Mouse (Mus musculus) CH12.LX (cell line): ENCODE data around the gene Dhx36. TPM values are rescaled to one million over a fixed set of nuclear protein-coding genes. Genes with fewer than 3 reads are reported as not detected.

Experiments used
- DNase-seq: peaks from one replicate; pipeline ENCODE4 v3.0.0-alpha.2; 2013; ENCODE audit errors: extremely low read depth
- H3K27ac ChIP-seq: 2 replicates; pipeline ENCODE4 v1.5.1; 2012; ENCODE audit warnings: low read depth, mild to moderate bottlenecking, control low read depth, moderate library complexity; ENCODE audit not compliant: insufficient read depth
- H3K27me3 ChIP-seq: replicated peaks from 2 replicates; pipeline ENCODE3; 2012; ENCODE audit warnings: inconsistent platforms
- H3K36me3 ChIP-seq, 2 experiments: replicated peaks in 1 of 2; 2 replicates each; pipeline versions ENCODE3 to v1.6.1; 2012; ENCODE audit warnings: inconsistent platforms in 1 of 2, low read length in 1 of 2, mild to moderate bottlenecking in 1 of 2, mixed read lengths in 1 of 2, moderate library complexity in 1 of 2; ENCODE audit not compliant: control insufficient read depth in 1 of 2, insufficient read depth in 1 of 2
- H3K4me1 ChIP-seq, 2 experiments: 2 replicates each; pipeline ENCODE4 v1.6.1; 2012; ENCODE audit warnings: inconsistent platforms in 1 of 2, moderate library complexity in 1 of 2; ENCODE audit not compliant: insufficient read depth in 2 of 2, control insufficient read depth in 1 of 2
- H3K4me2 ChIP-seq: 2 replicates; pipeline ENCODE4 v1.6.1; 2012; ENCODE audit warnings: low read depth, mild to moderate bottlenecking, control low read depth; ENCODE audit not compliant: poor library complexity, insufficient read depth, severe bottlenecking
- H3K4me3 ChIP-seq, 3 experiments: fragments of 150-350 bp in 1 of 3; sonication (generic) in 1 of 3; replicated peaks in 1 of 3; 2 replicates each; pipeline versions ENCODE3 to v1.5.1; 2011 to 2012; ENCODE audit warnings: low read depth in 2 of 3, low read length in 2 of 3, mild to moderate bottlenecking in 2 of 3, moderate library complexity in 2 of 3, control low read depth in 1 of 3, improper control_type of control experiment in 1 of 3, inconsistent platforms in 1 of 3, mixed read lengths in 1 of 3; ENCODE audit not compliant: poor library complexity in 1 of 3
- H3K79me2 ChIP-seq: replicated peaks from 2 replicates; pipeline ENCODE4 v1.6.1; 2012; ENCODE audit warnings: mild to moderate bottlenecking, moderate library complexity; ENCODE audit not compliant: control insufficient read depth, poor library complexity, insufficient read depth, severe bottlenecking; ENCODE audit errors: extremely low read depth
- H3K9ac ChIP-seq: 2 replicates; pipeline ENCODE4 v1.6.1; 2012; ENCODE audit warnings: low read depth, mild to moderate bottlenecking, control low read depth, moderate library complexity; ENCODE audit not compliant: insufficient read depth
- H3K9me3 ChIP-seq: replicated peaks from 2 replicates; pipeline ENCODE3; 2012; ENCODE audit warnings: low read length, inconsistent platforms, mixed read lengths
- BHLHE40 ChIP-seq: IDR thresholded peaks from 2 replicates; pipeline ENCODE4 v1.6.1; 2011; ENCODE audit warnings: mild to moderate bottlenecking, low read depth, low read length, improper control_type of control experiment
- CHD1 ChIP-seq: IDR thresholded peaks from 2 replicates; pipeline ENCODE4 v1.6.1; 2012; ENCODE audit warnings: low read depth, low read length, improper control_type of control experiment, inconsistent platforms
- CHD2 ChIP-seq: IDR thresholded peaks from 2 replicates; pipeline ENCODE4 v1.6.1; 2011; ENCODE audit warnings: low read length, improper control_type of control experiment
- CTCF ChIP-seq, 2 experiments: IDR thresholded peaks in 1 of 2; conservative IDR thresholded peaks in 1 of 2; 2 replicates each; pipeline ENCODE4 v1.5.1; 2011 to 2012; ENCODE audit warnings: low read depth in 2 of 2, low read length in 2 of 2, improper control_type of control experiment in 1 of 2, inconsistent platforms in 1 of 2, mild to moderate bottlenecking in 1 of 2, moderate library complexity in 1 of 2
- EP300 ChIP-seq: IDR thresholded peaks from 2 replicates; pipeline ENCODE4 v1.6.1; 2011; ENCODE audit warnings: low read length, improper control_type of control experiment
- ETS1 ChIP-seq: conservative IDR thresholded peaks from 2 replicates; pipeline ENCODE4 v1.6.1; 2012; ENCODE audit warnings: low read depth, mild to moderate bottlenecking, inconsistent platforms, low read length, improper control_type of control experiment, moderate library complexity
- GABPA ChIP-seq: IDR thresholded peaks from 2 replicates; pipeline ENCODE4 v1.6.1; 2012; ENCODE audit warnings: low read depth, low read length, improper control_type of control experiment, inconsistent platforms; ENCODE audit not compliant: insufficient replicate concordance
- IRF4 ChIP-seq: IDR thresholded peaks from 2 replicates; pipeline ENCODE4 v1.6.1; 2014; ENCODE audit warnings: low read depth, mild to moderate bottlenecking, inconsistent platforms, low read length, improper control_type of control experiment
- JUND ChIP-seq: conservative IDR thresholded peaks from 2 replicates; pipeline ENCODE4 v1.6.1; 2011; ENCODE audit warnings: low read depth, low read length, improper control_type of control experiment
- RAD21 ChIP-seq: IDR thresholded peaks from 2 replicates; pipeline ENCODE4 v1.6.1; 2011; ENCODE audit warnings: low read depth, mild to moderate bottlenecking, low read length, improper control_type of control experiment, moderate library complexity
- SIN3A ChIP-seq: IDR thresholded peaks from 2 replicates; pipeline ENCODE4 v1.6.1; 2012; ENCODE audit warnings: low read length, improper control_type of control experiment, inconsistent platforms
- SMC3 ChIP-seq: IDR thresholded peaks from 2 replicates; pipeline ENCODE4 v1.6.1; 2011; ENCODE audit warnings: low read depth, low read length, improper control_type of control experiment
- TBP ChIP-seq: conservative IDR thresholded peaks from 2 replicates; pipeline ENCODE4 v1.6.1; 2011; ENCODE audit warnings: low read depth, low read length, improper control_type of control experiment
- TCF12 ChIP-seq: IDR thresholded peaks from 2 replicates; pipeline ENCODE4 v1.6.1; 2014; ENCODE audit warnings: low read depth, mild to moderate bottlenecking, inconsistent platforms, low read length, improper control_type of control experiment
- ZMIZ1 ChIP-seq: IDR thresholded peaks from 2 replicates; pipeline ENCODE4 v1.6.1; 2012; ENCODE audit warnings: low read depth, mild to moderate bottlenecking, inconsistent platforms, low read length, improper control_type of control experiment
- ZNF384 ChIP-seq: IDR thresholded peaks from 2 replicates; pipeline ENCODE4 v1.6.1; 2012; ENCODE audit warnings: low read depth, low read length, improper control_type of control experiment, inconsistent platforms
- dilution Hi-C: fragments of 300-500 bp; cut with MboI; formaldehyde crosslinking; loops from 2 replicates; pipeline ENCODE4 v1.14.3; 2020; ENCODE audit warnings: low sequenced_read_pairs; ENCODE audit not compliant: extremely low pct_unique_long_range_greater_than_20kb, extremely low pct_ligation_motif_present
- in situ Hi-C: fragments of 300-500 bp; cut with MboI; formaldehyde crosslinking; loops from 3 replicates; pipeline ENCODE4 v1.14.3; 2019; ENCODE audit warnings: low sequenced_read_pairs, low pct_ligation_motif_present, low pct_unique_long_range_greater_than_20kb, mixed read lengths
- polyA plus RNA-seq: library from polyadenylated mRNA; unstranded; fragments of >175 nt; gene quantifications from 2 replicates; pipeline ENCODE4 v1.2.1, GENCODE M21; 2012; ENCODE audit warnings: low read depth; ENCODE audit not compliant: insufficient read length
- total RNA-seq, 2 experiments: library from RNA; depleted of rRNA; stranded (reverse); fragments of 300-350 nt in 1 of 2; fragments of >200 nt in 1 of 2; gene quantifications; 2 replicates each; pipeline ENCODE4 v1.2.3; 2012 to 2014

Gene Dhx36
- total and polyA plus RNA-seq, 3 experiments: 29.7 to 66.3 (median 35.0) TPM

GRCm38 (mm10) chr3:62527593-62527992 lies 20.8 kb upstream of the Dhx36 start:
- Histone ChIP-seq H3K27ac (no peak overlapping the region), H3K27me3 (no peaks in the 10 kb centered on the region), H3K4me2 (no peak overlapping the region; the same call in 1 of the 2 replicates), H3K4me3 (no peak overlapping the region), H3K4me1 (no peaks in the 10 kb centered on the region), H3K9ac (no peak overlapping the region), H3K79me2 (no peaks in the 10 kb centered on the region), H3K36me3 (no peaks in the 10 kb centered on the region), H3K9me3 (no peaks in the 10 kb centered on the region)
- TF ChIP-seq CHD1 (no peak), ZNF384 (no peak), CTCF (conservative IDR thresholded peaks at IDR 0.05 in 1 of 2, IDR thresholded peaks at IDR 0.05 in 1 of 2; ENCODE audit: low read depth in 2 of 2, low read length in 2 of 2) (no peak), ZMIZ1 (no peak), GABPA (no peak), IRF4 (no peak), SIN3A (no peak), CHD2 (no peak), EP300 (no peak), TCF12 (no peak), JUND (no peak)
- DNase-seq: no peak
- dilution Hi-C loops (no loop called here), in situ Hi-C loops (no loop called here)

GRCm38 (mm10) chr3:62527160-62527559 lies 20.4 kb upstream of the Dhx36 start:
- no peak overlapping the region for H3K9ac ChIP-seq
- H3K4me2 ChIP-seq: no peak overlapping the region; the same call in 1 of the 2 replicates
- no peak overlapping the region for H3K4me3 ChIP-seq
- in situ Hi-C loops: no loop called here
- peak; percentile 13 for DNase-seq
- no peaks in the 10 kb centered on the region for H3K79me2 ChIP-seq
- H3K36me3 ChIP-seq: no peaks in the 10 kb centered on the region
- H3K9me3 ChIP-seq: no peaks in the 10 kb centered on the region
- TF ChIP-seq SMC3 (peak; percentile 50), ETS1 (no peak), RAD21 (peak; percentile 34; the same call in 1 of the 2 replicates), CTCF (conservative IDR thresholded peaks at IDR 0.05 in 1 of 2, IDR thresholded peaks at IDR 0.05 in 1 of 2; ENCODE audit: low read depth in 2 of 2, low read length in 2 of 2) (peak in 1 of 2 experiments; percentile 60; a peak in 2 of 4 replicates)
- no peaks in the 10 kb centered on the region for H3K27me3 ChIP-seq
- no peaks in the 10 kb centered on the region for H3K4me1 ChIP-seq
- H3K27ac ChIP-seq: no peak overlapping the region
- dilution Hi-C loops: no loop called here

DNA sequence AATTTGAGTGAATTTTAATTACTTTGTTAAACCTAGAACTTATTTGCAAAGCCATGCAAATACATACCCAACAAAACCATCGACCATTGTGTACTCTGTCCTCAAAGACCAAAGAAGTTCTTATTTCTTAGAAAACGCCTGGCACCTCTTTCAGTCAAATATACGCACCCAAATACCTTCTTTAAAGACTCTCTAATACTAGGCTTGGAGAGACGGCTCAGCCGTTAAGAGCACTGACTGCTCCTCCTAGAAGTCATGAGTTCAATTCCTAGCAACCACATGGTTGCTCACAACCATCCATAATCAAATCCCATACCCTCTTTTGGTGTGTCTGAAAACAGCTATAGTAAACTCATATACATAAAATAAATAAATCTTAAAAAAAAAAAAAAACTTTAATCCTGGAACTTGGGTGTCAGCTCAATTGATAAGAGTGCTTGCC lies 423 bp upstream of the Dhx36 start:
- H3K9ac ChIP-seq: no peak overlapping the region
- no peak for TF ChIP-seq BHLHE40
- 0 out of 2 replicates have a peak, but pooled peaks have one; percentile 11 for TF ChIP-seq TBP
- dilution Hi-C loops: no loop called here

More for the DNA sequence above, 423 bp upstream of the Dhx36 start:
- H3K4me1 ChIP-seq: peaks cover 0 to 6% of the 10 kb centered on the region in 2 experiments; a peak in 1 of 4 replicates
- peaks cover 20% of the 10 kb centered on the region for H3K79me2 ChIP-seq
- H3K36me3 ChIP-seq: peaks cover 0 to under 1% of the 10 kb centered on the region in 2 experiments
- H3K4me3 ChIP-seq: peak overlapping the region; percentile 82 to 100 (median 86)
- no peak for DNase-seq
- no peaks in the 10 kb centered on the region for H3K9me3 ChIP-seq
- peak overlapping the region; percentile 57; the same call in 1 of the 2 replicates for H3K4me2 ChIP-seq
- no peak overlapping the region for H3K27ac ChIP-seq
- no peaks in the 10 kb centered on the region for H3K27me3 ChIP-seq
- in situ Hi-C loops: no loop called here
